Comparison of ENCODE assay signal across 17 mouse cellular contexts in genomic region chr10:21746713-21747112, GRCm38 (mm10).
DNase-seq lines count a peak whose midpoint lies in the region; ATAC-seq and TF ChIP-seq lines count a peak whose summit lies in the region.
"Had no signal": no experiment of that assay in that cellular context is flagged by ENCODE, and none has a peak within 500 bp of the region (broad histone marks: within the 10 kb centered on the region; RNA-seq: fewer than 3 reads in every experiment).

No protein-coding gene starts in this region.

- 8% methylated on average over 9 of the region's 9 CpGs for WGBS in heart, embryonic 11.5 days (ENCODE audit: insufficient replicate concordance)
- WGBS in lung, postnatal 0 days, result 22% methylated on average over 9 of the region's 9 CpGs
- WGBS in embryonic facial prominence, embryonic 11.5 days, result 8% methylated on average over 9 of the region's 9 CpGs

- H3K9me3 ChIP-seq in heart, embryonic 11.5 days (replicated peaks; ENCODE audit: control insufficient read depth, low read length), result no peaks in the 10 kb centered on the region
- no peaks in the 10 kb centered on the region for H3K9me3 ChIP-seq in lung, postnatal 0 days (ENCODE audit: low read length)
- no peaks in the 10 kb centered on the region for H3K9me3 ChIP-seq in embryonic facial prominence, embryonic 11.5 days (replicated peaks; ENCODE audit: control insufficient read depth, low read length)
- H3K9me3 ChIP-seq: embryonic facial prominence, embryonic 12.5 days; midbrain, embryonic 10.5 days had no signal

- TF ChIP-seq CTCF in lung, postnatal 0 days (IDR thresholded peaks at IDR 0.05), result no peak

- no peaks in the 10 kb centered on the region for H3K36me3 ChIP-seq in heart, embryonic 11.5 days (ENCODE audit: control insufficient read depth, insufficient read depth, low read length)
- no peaks in the 10 kb centered on the region for H3K36me3 ChIP-seq in lung, postnatal 0 days (ENCODE audit: insufficient read depth, low read length)
- no peaks in the 10 kb centered on the region for H3K36me3 ChIP-seq in embryonic facial prominence, embryonic 11.5 days (replicated peaks; ENCODE audit: control insufficient read depth, insufficient read depth, low read depth, low read length)
- H3K36me3 ChIP-seq: embryonic facial prominence, embryonic 12.5 days; midbrain, embryonic 10.5 days had no signal

- H3K4me3 ChIP-seq in heart, embryonic 11.5 days (ENCODE audit: low read depth, low read length), result no peak overlapping the region
- H3K4me3 ChIP-seq in lung, postnatal 0 days (ENCODE audit: low read depth, low read length), result no peak overlapping the region
- H3K4me3 ChIP-seq in embryonic facial prominence, embryonic 11.5 days (ENCODE audit: low read depth, low read length), result no peak overlapping the region
- H3K4me3 ChIP-seq: embryonic facial prominence, embryonic 12.5 days; midbrain, embryonic 10.5 days had no signal

- peak overlapping the region; percentile 52 for H3K4me2 ChIP-seq in heart, embryonic 11.5 days
- peak overlapping the region; percentile 8; the same call in 1 of the 2 replicates for H3K4me2 ChIP-seq in lung, postnatal 0 days (replicated peaks; ENCODE audit: low read depth, low read length)
- no peak overlapping the region for H3K4me2 ChIP-seq in embryonic facial prominence, embryonic 11.5 days (ENCODE audit: low read depth, low read length)
- H3K4me2 ChIP-seq: embryonic facial prominence, embryonic 12.5 days; lung, embryonic 14.5 days had no signal

- H3K27me3 ChIP-seq in heart, embryonic 11.5 days (ENCODE audit: control insufficient read depth, insufficient read depth, low read length), result no peaks in the 10 kb centered on the region
- H3K27me3 ChIP-seq in lung, postnatal 0 days (replicated peaks; ENCODE audit: insufficient read depth, low read length), result no peaks in the 10 kb centered on the region
- no peaks in the 10 kb centered on the region for H3K27me3 ChIP-seq in embryonic facial prominence, embryonic 11.5 days (ENCODE audit: control insufficient read depth, insufficient read depth, low read length)
- H3K27me3 ChIP-seq: embryonic facial prominence, embryonic 12.5 days had no signal

- H3K27ac ChIP-seq in heart, embryonic 11.5 days (ENCODE audit: low read depth, low read length), result no peak overlapping the region
- H3K27ac ChIP-seq in lung, postnatal 0 days (ENCODE audit: low read length), result no peak overlapping the region
- H3K27ac ChIP-seq in embryonic facial prominence, embryonic 11.5 days (replicated peaks; ENCODE audit: low read depth, low read length), result no peak overlapping the region
- H3K27ac ChIP-seq: embryonic facial prominence, embryonic 12.5 days; midbrain, embryonic 10.5 days had no signal

- no peak for TF ChIP-seq EP300 in lung, postnatal 0 days (IDR thresholded peaks at IDR 0.05)

- no peaks in the 10 kb centered on the region; the same call in 1 of the 2 replicates for H3K4me1 ChIP-seq in heart, embryonic 11.5 days (ENCODE audit: control insufficient read depth, insufficient read depth, low read length)
- no peaks in the 10 kb centered on the region for H3K4me1 ChIP-seq in lung, postnatal 0 days (ENCODE audit: insufficient read depth, low read depth, low read length)
- no peaks in the 10 kb centered on the region for H3K4me1 ChIP-seq in embryonic facial prominence, embryonic 11.5 days (ENCODE audit: control insufficient read depth, insufficient read depth, low read length)

- ATAC-seq in heart, embryonic 11.5 days (replicated peaks; ENCODE audit: insufficient number of reproducible peaks, low FRiP score, low TSS enrichment), result no peak
- no peak for ATAC-seq in lung, postnatal 0 days
- no peak for ATAC-seq in embryonic facial prominence, embryonic 11.5 days (replicated peaks; ENCODE audit: insufficient number of reproducible peaks, low FRiP score, low TSS enrichment, low read depth)
- ATAC-seq: forebrain, embryonic 14.5 days; intestine, embryonic 16.5 days had no signal

- DNase-seq in heart, postnatal 4 days, result no peak
- no peak for DNase-seq in lung, postnatal 0 days (ENCODE audit: low spot score)
- no peak for DNase-seq in lung, postnatal 4 days
- DNase-seq in embryonic facial prominence, embryonic 11.5 days (ENCODE audit: low spot score), result peak; percentile 23
- peak; percentile 26 for DNase-seq in naive thymus-derived CD4-positive, alpha-beta T cell, adult 2 months (ENCODE audit: low read depth)
- DNase-seq in adrenal gland, postnatal 36 days, result no peak
- DNase-seq in layer of hippocampus, postnatal 25 days (ENCODE audit: extremely low spot score in 1 of 2, low spot score in 1 of 2), result no peak
- DNase-seq: adrenal gland, postnatal 25 days; cerebellum, adult 18-20 months; left cerebral cortex, postnatal 4 days; lung, embryonic 14.5 days; thymus, postnatal 4 days had no signal

- H3K9ac ChIP-seq in heart, embryonic 11.5 days (ENCODE audit: low read depth, low read length), result no peak overlapping the region
- no peak overlapping the region for H3K9ac ChIP-seq in lung, postnatal 0 days (replicated peaks; ENCODE audit: low read depth)
- no peak overlapping the region for H3K9ac ChIP-seq in embryonic facial prominence, embryonic 11.5 days (replicated peaks; ENCODE audit: low read length)
- H3K9ac ChIP-seq: embryonic facial prominence, embryonic 12.5 days; lung, embryonic 14.5 days had no signal

Comparison
In these comparisons a context has a peak if more than half of its experiments do, and no peak if none do; other contexts are left out.
1. DNase-seq: peak in embryonic facial prominence, embryonic 11.5 days (single experiment) and naive thymus-derived CD4-positive, alpha-beta T cell, adult 2 months (single experiment); none in heart, postnatal 4 days (single experiment), lung, postnatal 0 days (single experiment), lung, postnatal 4 days (0 of 2), adrenal gland, postnatal 36 days (0 of 2) and layer of hippocampus, postnatal 25 days (0 of 2).